Mouse (Mus musculus) liver, embryonic 15.5 days (tissue): ENCODE measurements at regions not wholly inside any gene's neighbourhood (a gene's known extent, or its start where the extent isn't known, plus 50 kb on each side); places are given as distances from the start of the nearest gene placed in this dataset.

Experiments used
- ATAC-seq: fragments of 200-750 bp; cut with Nextera tagmentation; 2 replicates; pipeline ENCODE4 v1.8.0; 2017; ENCODE audit warnings: moderate number of reproducible peaks, mild to moderate bottlenecking, moderate library complexity; ENCODE audit not compliant: insufficient read depth
- H3K27ac ChIP-seq: fragments of 300-500 bp; sonication (generic); replicated peaks from 2 replicates; pipeline ENCODE4 v1.5.1; 2015; ENCODE audit warnings: mild to moderate bottlenecking, inconsistent platforms
- H3K27me3 ChIP-seq: fragments of 300-500 bp; sonication (generic); 2 replicates; pipeline ENCODE4 v1.6.1; 2015; ENCODE audit warnings: mild to moderate bottlenecking, inconsistent platforms
- H3K36me3 ChIP-seq: fragments of 300-500 bp; sonication (generic); replicated peaks from 2 replicates; pipeline ENCODE4 v1.6.1; 2015; ENCODE audit warnings: moderate library complexity, mild to moderate bottlenecking, inconsistent platforms
- H3K4me1 ChIP-seq: fragments of 300-500 bp; sonication (generic); replicated peaks from 2 replicates; pipeline ENCODE4 v1.6.1; 2015; ENCODE audit warnings: inconsistent platforms
- H3K4me2 ChIP-seq: fragments of 300-500 bp; sonication (generic); 2 replicates; pipeline ENCODE4 v1.6.1; 2015; ENCODE audit warnings: moderate library complexity, mild to moderate bottlenecking, inconsistent platforms
- H3K4me3 ChIP-seq: fragments of 300-500 bp; sonication (generic); replicated peaks from 2 replicates; pipeline ENCODE4 v1.5.1; 2015; ENCODE audit warnings: mild to moderate bottlenecking, inconsistent platforms
- H3K9ac ChIP-seq: fragments of 300-500 bp; sonication (generic); 2 replicates; pipeline ENCODE4 v1.6.1; 2015; ENCODE audit warnings: moderate library complexity, mild to moderate bottlenecking, inconsistent platforms
- H3K9me3 ChIP-seq: fragments of 300-500 bp; sonication (generic); replicated peaks from 2 replicates; pipeline ENCODE4 v1.6.1; 2016; ENCODE audit warnings: inconsistent platforms
- WGBS: fragments of 180-500 bp; shearing (Covaris S2); methylation state at CpG from one replicate; pipeline ENCODE4 v1.1.7; 2015; ENCODE audit warnings: mixed read lengths; ENCODE audit not compliant: insufficient replicate concordance; 5-methylcytosine and 5-hydroxymethylcytosine counted together

DNA sequence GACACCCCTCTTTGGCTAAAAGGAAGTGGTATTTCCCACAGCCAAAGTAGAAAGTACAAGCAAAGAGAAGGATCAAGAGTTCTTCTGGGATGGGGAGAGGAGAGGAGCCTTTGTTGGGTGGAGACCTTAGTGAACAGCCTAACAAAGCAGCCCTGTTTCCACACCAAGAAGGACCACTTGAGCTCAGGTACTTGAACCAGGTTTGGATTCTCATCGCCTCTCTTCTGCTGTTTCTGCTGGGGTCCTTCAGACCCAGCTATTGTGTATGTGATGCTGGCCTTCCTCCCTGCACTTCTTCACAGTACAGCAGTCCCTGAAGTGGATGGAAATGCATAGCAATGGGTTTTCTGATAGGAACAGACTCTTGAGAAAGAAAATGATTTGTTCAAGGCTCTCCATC, 106.4 kb upstream of the Dpt start:
- H3K4me1 ChIP-seq: no peaks in the 10 kb centered on the region
- 64% methylated on average over 1 of the region's 1 CpGs for WGBS

GRCm38 (mm10) chr1:164689311-164689710, 107.1 kb upstream of the Dpt start:
- ATAC-seq: no peak
- Histone ChIP-seq H3K36me3 (no peaks in the 10 kb centered on the region), H3K9ac (no peak overlapping the region), H3K4me2 (no peak overlapping the region), H3K4me3 (no peak overlapping the region), H3K27me3 (no peaks in the 10 kb centered on the region), H3K27ac (no peak overlapping the region), H3K9me3 (no peaks in the 10 kb centered on the region), H3K4me1 (no peaks in the 10 kb centered on the region)
- WGBS: 61% methylated on average over 4 of the region's 4 CpGs

More for the DNA sequence above, 106.4 kb upstream of the Dpt start:
- Histone ChIP-seq H3K27ac (no peak overlapping the region), H3K27me3 (no peaks in the 10 kb centered on the region), H3K4me2 (no peak overlapping the region), H3K9me3 (no peaks in the 10 kb centered on the region), H3K36me3 (no peaks in the 10 kb centered on the region), H3K9ac (no peak overlapping the region), H3K4me3 (no peak overlapping the region)
- ATAC-seq: no peak

- Histone ChIP-seq H3K4me3 (no peak overlapping the region), H3K36me3 (no peaks in the 10 kb centered on the region), H3K27ac (no peak overlapping the region), H3K9ac (no peak overlapping the region), H3K4me1 (no peaks in the 10 kb centered on the region), H3K27me3 (no peaks in the 10 kb centered on the region), H3K9me3 (no peaks in the 10 kb centered on the region), H3K4me2 (no peak overlapping the region)
- ATAC-seq: no peak
- 36% methylated on average over 2 of the region's 2 CpGs for WGBS
Observed at GRCm38 (mm10) chr1:164684437-164684836, 112.0 kb upstream of the Dpt start.

- no peaks in the 10 kb centered on the region for H3K9me3 ChIP-seq
- H3K9ac ChIP-seq: no peak overlapping the region
- no peak overlapping the region for H3K4me3 ChIP-seq
- WGBS: 73% methylated on average over 3 of the region's 3 CpGs
- no peaks in the 10 kb centered on the region for H3K27me3 ChIP-seq
- no peaks in the 10 kb centered on the region for H3K36me3 ChIP-seq
- H3K4me2 ChIP-seq: no peak overlapping the region
- H3K27ac ChIP-seq: no peak overlapping the region
- no peaks in the 10 kb centered on the region for H3K4me1 ChIP-seq
- ATAC-seq: no peak
Observed at GRCm38 (mm10) chr1:164683788-164684187, 112.7 kb upstream of the Dpt start.

DNA sequence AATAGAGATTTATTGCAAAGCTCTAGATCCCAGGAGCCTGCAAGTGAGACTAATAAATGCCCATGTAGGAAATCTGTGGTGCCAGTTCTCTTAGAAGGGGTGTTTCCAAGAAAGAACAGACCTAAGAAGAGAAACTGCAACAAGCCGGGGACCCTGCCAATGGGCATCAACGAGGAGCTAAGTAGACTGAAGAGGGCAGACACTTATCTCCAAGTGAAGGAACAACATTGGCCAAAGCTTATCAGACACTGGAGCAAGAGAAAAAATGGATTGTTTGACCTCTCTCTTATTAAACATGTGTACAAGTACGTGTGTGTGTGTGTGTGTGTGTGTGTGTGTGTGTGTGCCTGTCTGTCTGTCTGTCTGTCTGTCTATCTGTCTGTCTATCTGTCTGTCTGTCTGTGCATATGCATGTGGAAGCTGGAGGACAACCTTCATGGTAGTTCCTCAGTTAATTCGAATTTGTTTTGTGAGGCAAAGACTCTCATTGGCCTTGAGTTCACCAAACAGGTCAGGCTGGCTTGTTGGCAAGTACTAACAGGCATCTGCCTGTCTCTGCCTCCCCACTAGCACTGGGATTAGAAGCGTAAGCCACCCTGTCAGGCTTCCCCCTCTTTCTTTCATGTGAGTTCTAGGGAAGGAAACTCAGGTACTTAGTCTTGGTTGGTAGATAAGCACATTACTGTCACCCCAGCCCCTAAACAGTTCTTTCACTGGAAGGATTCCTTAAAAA, 113.4 kb upstream of the Dpt start:
- Histone ChIP-seq H3K4me3 (no peak overlapping the region), H3K27me3 (no peaks in the 10 kb centered on the region), H3K9ac (no peak overlapping the region), H3K27ac (no peak overlapping the region), H3K4me1 (no peaks in the 10 kb centered on the region), H3K4me2 (no peak overlapping the region), H3K36me3 (no peaks in the 10 kb centered on the region), H3K9me3 (no peaks in the 10 kb centered on the region)
- 51% methylated on average over 5 of the region's 5 CpGs for WGBS
- no peak for ATAC-seq

GRCm38 (mm10) chr1:164682426-164682825, 114.0 kb upstream of the Dpt start:
- Histone ChIP-seq H3K9me3 (no peaks in the 10 kb centered on the region), H3K27me3 (no peaks in the 10 kb centered on the region), H3K36me3 (no peaks in the 10 kb centered on the region), H3K27ac (no peak overlapping the region), H3K4me2 (no peak overlapping the region), H3K4me1 (no peaks in the 10 kb centered on the region), H3K4me3 (no peak overlapping the region), H3K9ac (no peak overlapping the region)
- no peak for ATAC-seq
- 62% methylated on average over 6 of the region's 6 CpGs for WGBS

GRCm38 (mm10) chr1:164681582-164681981, 114.9 kb upstream of the Dpt start:
- Histone ChIP-seq H3K27ac (no peak overlapping the region), H3K9me3 (no peaks in the 10 kb centered on the region), H3K36me3 (no peaks in the 10 kb centered on the region), H3K4me1 (no peaks in the 10 kb centered on the region), H3K9ac (no peak overlapping the region), H3K27me3 (no peaks in the 10 kb centered on the region), H3K4me3 (no peak overlapping the region), H3K4me2 (no peak overlapping the region)
- 41% methylated on average over 5 of the region's 5 CpGs for WGBS
- no peak for ATAC-seq

GRCm38 (mm10) chr1:164678303-164678702, 118.1 kb upstream of the Dpt start:
- Histone ChIP-seq H3K36me3 (no peaks in the 10 kb centered on the region), H3K27me3 (no peaks in the 10 kb centered on the region), H3K9ac (no peak overlapping the region), H3K4me2 (no peak overlapping the region), H3K9me3 (no peaks in the 10 kb centered on the region), H3K27ac (no peak overlapping the region), H3K4me3 (no peak overlapping the region), H3K4me1 (no peaks in the 10 kb centered on the region)
- no peak for ATAC-seq
- 37% methylated on average over 3 of the region's 3 CpGs for WGBS

GRCm38 (mm10) chr1:164652244-164652643, 144.2 kb upstream of the Dpt start:
- Histone ChIP-seq H3K9me3 (no peaks in the 10 kb centered on the region), H3K4me3 (no peak overlapping the region), H3K27me3 (no peaks in the 10 kb centered on the region), H3K4me2 (no peak overlapping the region), H3K36me3 (no peaks in the 10 kb centered on the region), H3K9ac (no peak overlapping the region), H3K27ac (no peak overlapping the region), H3K4me1 (no peaks in the 10 kb centered on the region)
- 67% methylated on average over 1 of the region's 1 CpGs for WGBS
- no peak for ATAC-seq

DNA sequence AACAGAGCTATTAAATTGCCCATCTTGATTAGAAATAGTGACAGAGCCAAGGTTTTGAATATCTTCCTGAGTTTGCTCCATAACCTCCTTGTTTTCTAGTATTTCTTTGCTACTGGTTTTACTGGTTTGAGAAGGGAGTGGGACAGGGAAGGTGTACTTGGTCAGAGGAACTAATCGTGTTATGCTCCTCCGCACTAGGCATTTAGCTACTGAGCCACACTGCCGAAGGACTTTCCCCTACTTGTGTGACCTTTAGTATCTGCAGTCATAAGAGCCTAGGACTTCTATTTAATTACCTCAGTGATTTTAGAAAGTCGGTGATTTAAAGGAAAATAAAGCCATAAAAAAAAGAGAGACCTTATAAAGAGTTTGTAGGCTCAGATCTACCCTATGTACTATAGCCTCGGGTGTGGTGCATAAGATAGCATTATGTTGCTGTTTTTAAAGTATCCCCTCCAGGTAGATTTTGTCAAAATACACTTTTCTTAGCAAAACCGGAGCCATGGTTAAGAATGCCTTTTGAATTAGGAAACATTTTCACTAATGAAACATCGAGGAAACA, 158.5 kb upstream of the Dpt start:
- 65% methylated on average over 7 of the region's 7 CpGs for whole genome bisulfite sequencing
- ATAC-seq: no peak

GRCm38 (mm10) chr1:164631679-164632078, 164.8 kb upstream of the Dpt start:
- H3K27ac ChIP-seq: no peak overlapping the region
- no peaks in the 10 kb centered on the region for H3K4me1 ChIP-seq
- H3K27me3 ChIP-seq: no peaks in the 10 kb centered on the region
- H3K36me3 ChIP-seq: no peaks in the 10 kb centered on the region
- no peak overlapping the region for H3K4me3 ChIP-seq
- no peak for ATAC-seq
- H3K9ac ChIP-seq: no peak overlapping the region
- H3K9me3 ChIP-seq: no peaks in the 10 kb centered on the region
- 66% methylated on average over 6 of the region's 6 CpGs for WGBS
- H3K4me2 ChIP-seq: no peak overlapping the region

More for the DNA sequence above, 158.5 kb upstream of the Dpt start:
- no peak overlapping the region for H3K9ac ChIP-seq
- no peak overlapping the region for H3K27ac ChIP-seq
- no peaks in the 10 kb centered on the region for H3K4me1 ChIP-seq
- no peaks in the 10 kb centered on the region for H3K36me3 ChIP-seq
- no peak overlapping the region for H3K4me3 ChIP-seq
- no peaks in the 10 kb centered on the region for H3K27me3 ChIP-seq
- H3K4me2 ChIP-seq: no peak overlapping the region
- H3K9me3 ChIP-seq: no peaks in the 10 kb centered on the region

GRCm38 (mm10) chr1:164628840-164629239, 167.6 kb upstream of the Dpt start:
- no peaks in the 10 kb centered on the region for H3K36me3 ChIP-seq
- H3K27me3 ChIP-seq: no peaks in the 10 kb centered on the region
- no peak overlapping the region for H3K27ac ChIP-seq
- ATAC-seq: no peak
- no peak overlapping the region for H3K4me3 ChIP-seq
- WGBS: 66% methylated on average over 8 of the region's 8 CpGs
- no peak overlapping the region for H3K9ac ChIP-seq
- H3K4me2 ChIP-seq: no peak overlapping the region
- no peaks in the 10 kb centered on the region for H3K9me3 ChIP-seq
- no peaks in the 10 kb centered on the region for H3K4me1 ChIP-seq
